Mouse (Mus musculus) bone marrow, adult 2 months (tissue): ENCODE data around the gene Cdh23. TPM values are rescaled to one million over a fixed set of nuclear protein-coding genes. Genes with fewer than 3 reads are reported as not detected.

Experiments used
- H3K27ac ChIP-seq: fragments of 200-500 bp; 2 replicates; pipeline ENCODE4 v1.5.1; 2012; ENCODE audit warnings: low read depth, mild to moderate bottlenecking, control low read depth, inconsistent platforms, low read length; ENCODE audit not compliant: control insufficient read depth, poor library complexity, insufficient read depth
- H3K4me1 ChIP-seq: fragments of 200-500 bp; 2 replicates; pipeline ENCODE4 v1.6.1; 2011; ENCODE audit warnings: low read length; ENCODE audit not compliant: control insufficient read depth, insufficient read depth
- H3K4me3 ChIP-seq: fragments of 200-500 bp; replicated peaks from 2 replicates; pipeline ENCODE3; 2011; ENCODE audit warnings: mild to moderate bottlenecking, low read depth, low read length, control low read depth; ENCODE audit not compliant: control insufficient read depth
- CTCF ChIP-seq: fragments of 200-500 bp; IDR thresholded peaks from 2 replicates; pipeline ENCODE4 v1.5.1; 2011; ENCODE audit warnings: low read length, control low read depth; ENCODE audit not compliant: control insufficient read depth, insufficient read depth
- POLR2A ChIP-seq: fragments of 200-500 bp; IDR thresholded peaks from 2 replicates; pipeline ENCODE4 v1.6.1; 2011; ENCODE audit warnings: low read depth, mild to moderate bottlenecking, control low read depth, low read length, borderline replicate concordance; ENCODE audit not compliant: control insufficient read depth
- WGBS: fragments of 180-500 bp; shearing (Covaris S2); methylation state at CpG from one replicate; pipeline ENCODE4 v1.1.7; 2018; 5-methylcytosine and 5-hydroxymethylcytosine counted together
- polyA plus RNA-seq: library from polyadenylated mRNA; stranded (reverse); fragments of >200 nt; gene quantifications from 2 replicates; pipeline ENCODE4 v1.2.4, GENCODE M21; 2011; ENCODE audit warnings: low replicate concordance; ENCODE audit not compliant: missing spikeins, insufficient read depth, insufficient read length

Cdh23 gene
- polyA plus RNA-seq, 1 experiment = 1.8 TPM

DNA sequence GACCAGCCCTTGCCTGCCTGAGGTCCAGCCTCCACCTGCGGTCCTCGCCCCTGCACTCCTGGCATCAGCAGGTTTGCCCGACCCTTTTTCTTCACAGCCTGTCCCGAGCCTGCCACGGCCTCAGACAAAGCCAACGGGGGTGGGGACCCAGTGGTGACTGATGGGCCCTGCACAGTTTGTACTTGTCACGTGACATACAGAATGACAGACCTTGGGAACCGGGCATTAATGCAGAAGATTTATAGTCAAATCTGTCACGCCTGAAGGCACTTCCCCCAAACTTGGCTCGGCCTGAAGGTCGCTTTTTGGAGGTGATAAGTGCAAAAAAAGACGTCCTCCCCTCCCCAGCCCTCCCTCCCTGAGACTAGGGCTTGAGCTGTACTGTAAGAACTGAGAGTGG lies 73.5 kb downstream of the Cdh23 start:
- TF ChIP-seq POLR2A = no peak
- TF ChIP-seq CTCF = no peak
- Histone ChIP-seq H3K4me1 (no peaks in the 10 kb centered on the region), H3K4me3 (no peak overlapping the region), H3K27ac (no peak overlapping the region)
- 23% methylated on average over 12 of the region's 12 CpGs for WGBS

DNA sequence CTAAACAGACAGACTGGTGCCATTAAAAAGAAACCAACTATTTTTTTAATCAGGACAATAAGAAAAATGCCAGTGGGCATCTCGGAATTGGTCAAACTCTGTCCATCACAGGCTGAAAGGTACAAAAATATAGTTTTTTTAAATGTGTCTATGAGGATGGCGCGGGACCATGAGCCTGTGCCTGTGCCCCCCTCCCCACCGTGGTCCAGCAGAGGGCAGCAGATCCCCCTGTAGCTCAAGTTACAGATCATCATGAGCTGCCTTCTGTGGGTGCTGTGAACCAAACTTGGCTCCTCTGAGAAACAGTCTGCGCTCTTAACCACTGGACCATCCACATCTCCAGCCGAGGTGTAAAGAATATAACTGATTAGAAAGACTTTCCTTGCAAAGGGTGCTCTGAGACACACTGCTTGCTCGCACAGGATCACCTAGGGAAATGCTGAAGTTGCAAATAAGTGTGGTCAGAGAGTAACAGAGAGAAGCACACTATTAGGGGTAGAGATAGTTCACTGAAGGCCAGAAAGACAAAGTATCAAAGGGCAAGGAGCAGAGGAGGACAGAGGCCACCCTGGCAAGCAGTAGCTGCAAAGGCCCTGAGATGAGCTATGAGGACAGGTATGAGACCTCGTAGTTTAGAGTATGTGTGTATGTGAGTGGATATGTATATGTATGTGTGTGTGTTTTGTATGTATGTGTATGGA lies 74.7 kb downstream of the Cdh23 start:
- TF ChIP-seq CTCF (peak; percentile 35; the same call in 1 of the 2 replicates), POLR2A (no peak)
- Histone ChIP-seq H3K4me3 (no peak overlapping the region), H3K4me1 (no peaks in the 10 kb centered on the region), H3K27ac (no peak overlapping the region)
- 82% methylated on average over 8 of the region's 8 CpGs for WGBS

DNA sequence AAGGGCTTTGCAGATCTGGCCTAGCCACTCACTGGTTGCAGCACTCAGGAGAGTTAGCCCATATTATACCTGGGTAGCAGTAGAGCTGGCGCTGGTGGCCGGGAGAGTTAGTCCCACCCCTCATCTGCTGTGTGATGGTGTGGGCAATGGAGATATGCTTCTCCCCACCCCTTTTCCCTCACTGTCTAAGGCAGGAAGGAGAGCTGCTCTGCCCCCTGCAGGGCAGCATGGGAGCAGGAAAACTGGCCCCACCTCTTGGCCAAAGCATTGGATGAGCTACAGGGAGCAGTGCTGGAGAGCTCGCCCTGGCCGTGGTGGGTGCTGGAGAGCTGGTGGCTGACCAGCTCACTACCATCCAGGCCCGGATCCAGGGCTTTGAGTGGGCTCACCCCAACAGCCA lies 80.4 kb downstream of the Cdh23 start:
- TF ChIP-seq POLR2A = no peak
- TF ChIP-seq CTCF = peak; percentile 46; the same call in 1 of the 2 replicates
- 62% methylated on average over 5 of the region's 5 CpGs for WGBS
- Histone ChIP-seq H3K27ac (no peak overlapping the region), H3K4me1 (no peaks in the 10 kb centered on the region), H3K4me3 (no peak overlapping the region)

DNA sequence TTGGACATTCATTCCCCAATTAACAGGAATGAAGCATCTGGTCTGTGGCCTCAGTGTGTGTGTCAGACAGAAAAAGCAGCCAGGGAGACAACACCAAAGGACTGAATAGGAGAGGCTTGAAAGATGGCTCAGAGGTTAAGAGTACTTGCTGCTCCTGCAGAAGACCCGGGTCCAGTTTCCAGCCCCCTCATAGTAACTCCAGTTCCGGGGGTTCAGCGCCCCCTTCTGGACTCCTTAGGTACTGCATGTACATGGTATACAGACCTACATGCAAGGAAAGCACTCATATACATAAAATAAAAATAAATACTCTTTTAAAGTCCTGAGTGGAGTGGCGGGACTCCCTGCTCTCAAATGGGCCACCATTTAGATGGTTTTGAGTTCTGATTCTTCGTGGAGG lies 83.4 kb downstream of the Cdh23 start:
- WGBS = 32% methylated on average over 5 of the region's 5 CpGs
- Histone ChIP-seq H3K27ac (no peak overlapping the region), H3K4me1 (no peaks in the 10 kb centered on the region), H3K4me3 (no peak overlapping the region)
- peak; percentile 38; the same call in 1 of the 2 replicates for TF ChIP-seq CTCF
- TF ChIP-seq POLR2A = no peak

DNA sequence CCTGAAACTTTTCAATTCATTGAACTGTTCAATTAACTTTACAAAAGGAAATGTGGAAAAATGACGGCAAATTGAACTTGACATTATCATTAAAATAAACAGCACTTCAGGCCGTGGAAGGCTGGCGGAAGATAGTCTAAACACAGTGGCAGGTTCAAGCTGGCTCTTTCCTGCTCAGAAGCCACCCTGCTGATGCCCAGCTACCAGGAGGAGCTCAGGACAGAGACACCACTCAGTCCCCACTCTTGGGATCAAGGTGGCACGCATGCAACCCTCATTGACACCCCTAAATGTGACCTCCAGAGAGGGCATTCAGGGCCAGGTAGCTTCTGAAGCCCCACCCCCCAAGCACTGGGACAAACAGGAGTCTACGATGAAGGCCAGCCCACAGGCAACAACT lies 89.1 kb downstream of the Cdh23 start:
- no peaks in the 10 kb centered on the region for H3K4me1 ChIP-seq

DNA sequence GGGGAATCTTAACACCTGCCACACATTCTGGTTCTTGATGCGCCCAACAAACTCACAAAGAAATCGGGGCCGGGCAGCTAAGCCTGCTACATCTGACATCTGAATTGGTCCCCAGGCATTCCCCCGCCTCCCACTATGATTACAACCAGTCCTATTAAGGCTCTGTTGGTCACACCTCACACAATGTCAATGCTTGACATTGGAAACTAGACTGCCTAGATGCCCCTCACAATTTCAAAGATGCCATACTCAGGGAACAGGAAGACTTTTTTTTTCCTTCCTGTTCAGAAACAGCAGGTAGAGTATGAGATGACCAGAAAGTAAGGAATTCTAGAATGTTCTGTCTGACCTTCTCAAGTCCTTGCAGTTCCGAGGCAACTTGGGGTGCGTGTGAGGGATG lies 89.6 kb downstream of the Cdh23 start:
- 82% methylated on average over 6 of the region's 6 CpGs for WGBS
- no peak overlapping the region for H3K4me3 ChIP-seq
- TF ChIP-seq POLR2A = no peak
- no peak for TF ChIP-seq CTCF

More for the DNA sequence above, 89.1 kb downstream of the Cdh23 start:
- no peak for TF ChIP-seq POLR2A
- TF ChIP-seq CTCF = no peak
- no peak overlapping the region for H3K27ac ChIP-seq
- no peak overlapping the region for H3K4me3 ChIP-seq
- 77% methylated on average over 5 of the region's 5 CpGs for WGBS

DNA sequence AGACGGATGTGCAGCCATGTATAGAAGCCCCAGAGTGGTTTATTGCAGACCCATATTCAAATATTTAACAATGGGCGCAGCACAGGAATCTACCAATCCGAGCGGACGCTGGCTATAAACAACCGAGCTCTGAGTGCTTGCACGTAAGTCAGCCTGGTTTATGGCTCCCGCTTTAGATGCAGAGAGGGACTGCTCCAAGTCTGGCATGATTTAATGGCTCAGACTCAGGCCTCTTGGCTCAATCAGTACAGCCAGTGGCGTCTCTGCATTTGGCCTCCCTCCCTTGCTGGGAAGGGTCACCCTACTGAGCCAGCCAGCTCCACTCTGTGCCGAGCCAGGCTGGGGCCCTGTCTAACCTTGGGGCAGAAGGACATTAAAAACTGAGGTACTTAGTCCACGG lies 94.1 kb downstream of the Cdh23 start:
- 90% methylated on average over 11 of the region's 11 CpGs for WGBS
- Histone ChIP-seq H3K27ac (no peak overlapping the region), H3K4me3 (no peak overlapping the region), H3K4me1 (no peaks in the 10 kb centered on the region)
- TF ChIP-seq CTCF = no peak
- TF ChIP-seq POLR2A = no peak

More for the DNA sequence above, 89.6 kb downstream of the Cdh23 start:
- Histone ChIP-seq H3K4me1 (no peaks in the 10 kb centered on the region), H3K27ac (no peak overlapping the region)

DNA sequence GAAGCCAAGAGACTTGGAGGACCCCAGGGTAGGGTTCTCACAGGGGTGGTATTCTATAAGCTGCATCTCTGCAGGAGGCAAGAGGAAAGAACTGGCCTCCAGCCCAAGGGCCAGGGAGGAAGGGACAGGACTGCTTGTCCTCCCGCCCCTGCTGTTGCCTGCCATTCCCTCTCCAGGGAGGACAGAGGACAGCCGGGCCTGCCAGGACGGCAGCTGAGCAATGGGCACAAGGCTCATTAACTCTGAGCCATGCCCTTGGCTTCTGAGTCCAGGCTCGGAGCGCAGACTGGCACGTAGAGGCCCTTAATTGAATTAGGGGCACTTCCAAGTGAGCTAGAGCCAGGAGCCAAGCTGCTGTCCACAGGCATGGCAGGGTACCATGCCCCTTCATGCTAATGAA lies 101.1 kb downstream of the Cdh23 start:
- H3K4me1 ChIP-seq = no peaks in the 10 kb centered on the region
- WGBS = 94% methylated on average over 6 of the region's 6 CpGs
- H3K27ac ChIP-seq = no peak overlapping the region
- TF ChIP-seq POLR2A = no peak
- TF ChIP-seq CTCF = no peak
- H3K4me3 ChIP-seq = no peak overlapping the region

DNA sequence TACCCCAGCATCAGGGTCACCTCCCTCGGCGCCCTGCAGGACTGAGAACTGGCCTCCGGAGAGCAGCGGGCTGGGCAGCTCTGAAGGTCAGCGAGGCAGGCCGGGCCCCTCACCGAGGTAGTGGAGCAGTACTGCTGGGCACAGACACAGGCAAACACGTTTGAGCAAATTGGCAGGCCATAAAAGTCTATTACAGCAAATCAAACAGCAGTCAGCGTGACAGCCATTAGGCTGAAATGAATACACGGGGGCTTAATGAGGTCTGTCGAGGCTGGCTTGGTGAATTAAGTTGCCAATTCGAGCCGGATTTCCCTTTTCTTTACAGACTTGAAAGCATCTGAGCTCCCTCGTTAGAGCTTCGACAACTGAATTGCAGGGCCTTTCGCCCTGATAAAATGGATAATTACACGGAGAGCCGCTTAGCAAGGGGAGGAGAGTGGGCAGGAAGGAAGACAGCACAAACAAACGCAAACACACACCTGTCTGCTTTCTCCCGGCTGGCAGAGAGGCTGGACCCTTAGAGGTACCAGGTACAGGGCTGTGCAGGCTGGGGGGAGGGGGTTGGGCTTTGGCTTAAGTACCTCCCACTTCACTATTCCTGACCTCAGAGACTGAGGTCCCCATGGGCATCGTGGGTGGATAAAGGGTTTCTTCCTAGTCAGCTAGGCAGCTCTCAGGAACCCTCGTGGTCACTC lies 103.3 kb downstream of the Cdh23 start:
- H3K27ac ChIP-seq = no peak overlapping the region
- H3K4me3 ChIP-seq = no peak overlapping the region
- 61% methylated on average over 22 of the region's 22 CpGs for WGBS
- no peaks in the 10 kb centered on the region for H3K4me1 ChIP-seq
- TF ChIP-seq POLR2A = no peak
- no peak for TF ChIP-seq CTCF
